Mouse (Mus musculus) MEL (cell line): ENCODE data around the gene Scamp1. TPM values are rescaled to one million over a fixed set of nuclear protein-coding genes. Genes with fewer than 3 reads are reported as not detected.

Source experiments
- DNase-seq: peaks from one replicate; pipeline ENCODE4 v3.0.0; 2011; ENCODE audit warnings: low read depth, low spot score
- H3K27ac ChIP-seq: 2 replicates; pipeline ENCODE4 v1.5.1; 2012; ENCODE audit warnings: low read depth, mild to moderate bottlenecking, control low read depth, low read length, moderate library complexity; ENCODE audit not compliant: control insufficient read depth
- H3K27me3 ChIP-seq, 2 experiments: fragments of 150-350 bp in 1 of 2; sonication (generic) in 1 of 2; 2 replicates each; pipeline ENCODE4 v1.6.1; 2012; ENCODE audit warnings: low read length in 2 of 2, mild to moderate bottlenecking in 2 of 2, improper control_type of control experiment in 1 of 2, moderate library complexity in 1 of 2; ENCODE audit not compliant: insufficient read depth in 2 of 2, control insufficient read depth in 1 of 2
- H3K36me3 ChIP-seq, 2 experiments: 2 replicates each; pipeline ENCODE4 v1.6.1; 2012 to 2014; ENCODE audit warnings: low read length in 2 of 2, improper control_type of control experiment in 1 of 2, inconsistent platforms in 1 of 2, mild to moderate bottlenecking in 1 of 2; ENCODE audit not compliant: insufficient read depth in 2 of 2, control insufficient read depth in 1 of 2
- H3K4me1 ChIP-seq, 2 experiments: fragments of 150-350 bp in 1 of 2; sonication (generic) in 1 of 2; 2 replicates each; pipeline ENCODE4 v1.6.1; 2012; ENCODE audit warnings: low read length in 2 of 2, improper control_type of control experiment in 1 of 2, mild to moderate bottlenecking in 1 of 2; ENCODE audit not compliant: insufficient read depth in 2 of 2, control insufficient read depth in 1 of 2
- H3K4me3 ChIP-seq, 2 experiments: fragments of 150-350 bp in 1 of 2; sonication (generic) in 1 of 2; 2 replicates each; pipeline ENCODE4 v1.5.1; 2012; ENCODE audit warnings: low read depth in 2 of 2, low read length in 2 of 2, mild to moderate bottlenecking in 2 of 2, moderate library complexity in 2 of 2, control low read depth in 1 of 2, improper control_type of control experiment in 1 of 2; ENCODE audit not compliant: control insufficient read depth in 1 of 2, insufficient read depth in 1 of 2
- H3K79me2 ChIP-seq: 2 replicates; pipeline ENCODE4 v1.6.1; 2012; ENCODE audit warnings: mild to moderate bottlenecking, low read length, moderate library complexity; ENCODE audit not compliant: control insufficient read depth, poor library complexity, insufficient read depth
- H3K9ac ChIP-seq: 2 replicates; pipeline ENCODE4 v1.6.1; 2012; ENCODE audit warnings: low read depth, mild to moderate bottlenecking, control low read depth, low read length, moderate library complexity; ENCODE audit not compliant: control insufficient read depth, poor library complexity, severe bottlenecking
- H3K9me3 ChIP-seq: fragments of 150-350 bp; sonication (generic); replicated peaks from 2 replicates; pipeline ENCODE4 v1.6.1; 2012; ENCODE audit warnings: mild to moderate bottlenecking, low read length, improper control_type of control experiment, moderate library complexity; ENCODE audit not compliant: insufficient read depth
- BHLHE40 ChIP-seq: IDR thresholded peaks from 2 replicates; pipeline ENCODE4 v1.6.1; 2012; ENCODE audit warnings: low read depth, mild to moderate bottlenecking, inconsistent platforms, low read length, improper control_type of control experiment, borderline replicate concordance
- CHD2 ChIP-seq: IDR thresholded peaks from 2 replicates; pipeline ENCODE4 v1.6.1; 2011; ENCODE audit warnings: low read length, improper control_type of control experiment
- CTCF ChIP-seq, 3 experiments: IDR thresholded peaks in 2 of 3; conservative IDR thresholded peaks in 1 of 3; 2 replicates each; pipeline ENCODE4 v1.5.1; 2011 to 2012; ENCODE audit warnings: low read length in 3 of 3, low read depth in 2 of 3, mild to moderate bottlenecking in 2 of 3, improper control_type of control experiment in 1 of 3, inconsistent platforms in 1 of 3, mixed read lengths in 1 of 3, moderate library complexity in 1 of 3; ENCODE audit not compliant: control insufficient read depth in 1 of 3, insufficient read depth in 1 of 3, poor library complexity in 1 of 3, severe bottlenecking in 1 of 3
- ETS1 ChIP-seq: IDR thresholded peaks from 2 replicates; pipeline ENCODE4 v1.6.1; 2012; ENCODE audit warnings: low read depth, mild to moderate bottlenecking, inconsistent platforms, low read length, improper control_type of control experiment, moderate library complexity
- GATA1 ChIP-seq: IDR thresholded peaks from 2 replicates; pipeline ENCODE4 v1.6.1; 2011; ENCODE audit warnings: low read depth, low read length, improper control_type of control experiment
- KAT2A ChIP-seq: conservative IDR thresholded peaks from 2 replicates; pipeline ENCODE4 v1.6.1; 2012; ENCODE audit warnings: low read depth, low read length, improper control_type of control experiment, inconsistent platforms
- MAFK ChIP-seq: IDR thresholded peaks from 2 replicates; pipeline ENCODE4 v1.6.1; 2011; ENCODE audit warnings: low read depth, mild to moderate bottlenecking, low read length, improper control_type of control experiment, borderline replicate concordance
- MXI1 ChIP-seq: IDR thresholded peaks from 2 replicates; pipeline ENCODE4 v1.6.1; 2011; ENCODE audit warnings: mild to moderate bottlenecking, low read depth, low read length, improper control_type of control experiment
- NELFE ChIP-seq: IDR thresholded peaks from 2 replicates; pipeline ENCODE4 v1.6.1; 2011; ENCODE audit warnings: low read depth, low read length, improper control_type of control experiment
- POLR2A ChIP-seq, 2 experiments: IDR thresholded peaks; 2 replicates each; pipeline ENCODE4 v1.6.1; 2011 to 2012; ENCODE audit warnings: low read length in 2 of 2, mild to moderate bottlenecking in 2 of 2, control low read depth in 1 of 2, improper control_type of control experiment in 1 of 2, low read depth in 1 of 2, moderate library complexity in 1 of 2; ENCODE audit not compliant: control insufficient read depth in 1 of 2, insufficient read depth in 1 of 2, poor library complexity in 1 of 2
- POLR2AphosphoS2 ChIP-seq: IDR thresholded peaks from 2 replicates; pipeline ENCODE4 v1.6.1; 2011; ENCODE audit warnings: low read length, improper control_type of control experiment
- POLR2AphosphoS5 ChIP-seq: IDR thresholded peaks from 2 replicates; pipeline ENCODE4 v1.6.1; 2012; ENCODE audit warnings: low read depth, borderline replicate concordance, mild to moderate bottlenecking, inconsistent platforms, low read length, moderate library complexity, mixed read lengths
- RAD21 ChIP-seq: IDR thresholded peaks from 2 replicates; pipeline ENCODE4 v1.6.1; 2011; ENCODE audit warnings: mild to moderate bottlenecking, low read depth, low read length, improper control_type of control experiment
- SIN3A ChIP-seq: IDR thresholded peaks from 2 replicates; pipeline ENCODE4 v1.6.1; 2012; ENCODE audit warnings: low read length, improper control_type of control experiment, inconsistent platforms
- TAL1 ChIP-seq: IDR thresholded peaks from 2 replicates; pipeline ENCODE4 v1.6.1; 2012; ENCODE audit warnings: mild to moderate bottlenecking, inconsistent platforms, low read length, moderate library complexity, mixed read lengths
- TBP ChIP-seq: IDR thresholded peaks from 2 replicates; pipeline ENCODE4 v1.8.0; 2011; ENCODE audit warnings: low read depth, low read length, improper control_type of control experiment
- TCF12 ChIP-seq: IDR thresholded peaks from 2 replicates; pipeline ENCODE4 v1.6.1; 2014; ENCODE audit warnings: low read depth, mild to moderate bottlenecking, inconsistent platforms, low read length, improper control_type of control experiment, moderate library complexity
- UBTF ChIP-seq: IDR thresholded peaks from 2 replicates; pipeline ENCODE4 v1.6.1; 2012; ENCODE audit warnings: low read depth, mild to moderate bottlenecking, inconsistent platforms, low read length, improper control_type of control experiment, moderate library complexity, borderline replicate concordance; ENCODE audit not compliant: insufficient read depth
- USF2 ChIP-seq, 2 experiments: IDR thresholded peaks; 2 replicates each; pipeline ENCODE4 v1.6.1; 2011 to 2012; ENCODE audit warnings: improper control_type of control experiment in 2 of 2, low read length in 2 of 2, borderline replicate concordance in 1 of 2, inconsistent platforms in 1 of 2, low read depth in 1 of 2, mild to moderate bottlenecking in 1 of 2; ENCODE audit not compliant: insufficient read depth in 1 of 2
- ZC3H11A ChIP-seq: IDR thresholded peaks from 2 replicates; pipeline ENCODE4 v1.6.1; 2012; ENCODE audit warnings: low read depth, mild to moderate bottlenecking, inconsistent platforms, low read length, improper control_type of control experiment
- polyA plus RNA-seq, 2 experiments: library from polyadenylated mRNA; stranded (reverse) in 1 of 2; unstranded in 1 of 2; fragments of >175 nt in 1 of 2; fragments of >200 nt in 1 of 2; gene quantifications; 2 replicates each; pipeline versions ENCODE4 v1.2.1 to v1.2.4; 2012; ENCODE audit warnings: low replicate concordance in 2 of 2, low read depth in 1 of 2; ENCODE audit not compliant: insufficient read length in 2 of 2, insufficient read depth in 1 of 2, missing spikeins in 1 of 2
- total RNA-seq: library from RNA; depleted of rRNA; stranded (reverse); fragments of 300-350 nt; gene quantifications from 2 replicates; pipeline ENCODE4 v1.2.3, GENCODE M21; 2012

The Scamp1 gene
- total and polyA plus RNA-seq, 3 experiments = 0.03 TPM; not detected in 2

DNA sequence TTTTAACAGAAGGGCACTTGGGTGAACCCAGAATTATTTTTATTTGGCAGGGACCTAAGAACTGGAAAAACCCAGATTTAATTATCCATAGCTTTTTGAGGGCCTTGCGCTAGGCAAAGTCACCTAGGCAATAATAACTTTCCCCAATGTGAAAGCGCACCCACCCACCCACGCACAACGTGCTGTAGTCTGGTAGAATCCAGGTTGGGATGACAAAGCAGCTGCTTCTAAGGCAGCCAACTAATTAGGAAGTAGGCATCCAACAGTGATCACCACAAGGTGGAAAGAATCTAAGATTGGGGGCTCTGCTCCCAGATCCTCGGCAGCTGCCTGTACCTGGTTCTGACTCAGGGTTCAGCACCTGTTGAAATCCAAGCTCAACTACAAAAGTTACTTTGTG, 538 bp upstream of the Scamp1 start:
- Histone ChIP-seq H3K9me3 (no peaks in the 10 kb centered on the region), H3K4me1 (no peaks in the 10 kb centered on the region), H3K36me3 (no peaks in the 10 kb centered on the region), H3K27me3 (0 out of 4 replicates have a peak, but pooled peaks cover 0 to 1% of the 10 kb centered on the region in 2 experiments), H3K79me2 (no peaks in the 10 kb centered on the region), H3K4me3 (no peak overlapping the region), H3K9ac (no peak overlapping the region), H3K27ac (no peak overlapping the region)
- TF ChIP-seq MXI1 = no peak
- TF ChIP-seq TAL1 = no peak
- TF ChIP-seq RAD21 = no peak
- TF ChIP-seq GATA1 = no peak
- no peak for DNase-seq

DNA sequence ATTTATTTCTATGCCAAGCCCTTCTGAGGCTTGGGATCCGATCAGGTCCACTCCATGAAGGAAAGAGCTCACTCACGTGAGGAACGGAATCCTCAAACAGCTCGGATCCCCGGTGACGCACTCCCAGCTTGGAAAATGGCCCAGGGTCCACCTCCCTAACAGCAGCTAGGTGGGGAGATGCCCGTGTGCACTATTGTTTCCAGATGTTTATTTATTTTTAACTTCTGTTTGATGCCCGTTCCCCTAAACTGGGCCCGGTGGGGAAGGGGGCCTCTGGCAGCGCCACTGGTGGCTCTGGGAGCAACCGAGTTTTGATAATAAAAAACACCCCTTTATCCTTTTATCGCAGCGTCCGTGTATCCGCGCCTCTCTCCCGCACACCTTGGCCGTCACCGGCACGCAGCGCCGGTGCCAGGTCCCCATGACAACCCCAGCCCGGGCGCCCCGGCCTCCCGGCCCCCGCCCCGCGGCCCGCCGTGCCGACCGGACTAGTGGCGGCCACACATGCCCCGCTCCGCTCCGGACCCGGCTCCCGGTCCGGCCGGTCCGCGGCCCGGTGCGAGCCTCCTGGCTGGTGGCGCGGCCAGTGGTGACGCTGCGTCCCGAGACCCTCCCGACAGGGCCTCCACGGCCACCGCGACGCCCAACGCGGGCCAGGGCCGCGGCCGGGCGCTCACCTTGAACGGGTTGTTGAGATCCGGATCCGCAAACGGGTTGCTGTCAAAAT, 951 bp downstream of the Scamp1 start:
- H3K79me2 ChIP-seq = no peaks in the 10 kb centered on the region
- H3K27me3 ChIP-seq = no peaks in the 10 kb centered on the region
- no peak for TF ChIP-seq KAT2A
- TF ChIP-seq UBTF = no peak
- no peak for TF ChIP-seq SIN3A
- TF ChIP-seq GATA1 = no peak
- TF ChIP-seq TCF12 = no peak
- TF ChIP-seq ZC3H11A = no peak
- no peak for TF ChIP-seq CTCF (IDR thresholded peaks at IDR 0.05 in 2 of 3, conservative IDR thresholded peaks at IDR 0.05 in 1 of 3; ENCODE audit: control insufficient read depth in 1 of 3, insufficient read depth in 1 of 3, low read depth in 2 of 3, low read length in 3 of 3, poor library complexity in 1 of 3, severe bottlenecking in 1 of 3)
- TF ChIP-seq ETS1 = no peak
- TF ChIP-seq MAFK = no peak
- no peak for TF ChIP-seq CHD2
- no peak for TF ChIP-seq USF2 (IDR thresholded peaks at IDR 0.05; ENCODE audit: borderline replicate concordance in 1 of 2, insufficient read depth in 1 of 2, low read depth in 1 of 2, low read length in 2 of 2)
- no peak for TF ChIP-seq TBP
- TF ChIP-seq POLR2AphosphoS5 = no peak
- TF ChIP-seq BHLHE40 = no peak
- TF ChIP-seq POLR2A (IDR thresholded peaks at IDR 0.05; ENCODE audit: control insufficient read depth in 1 of 2, insufficient read depth in 1 of 2, low read depth in 1 of 2, low read length in 2 of 2, poor library complexity in 1 of 2) = no peak
- no peak for TF ChIP-seq TAL1
- no peak for TF ChIP-seq NELFE
- no peak for TF ChIP-seq POLR2AphosphoS2
- no peaks in the 10 kb centered on the region for H3K4me1 ChIP-seq
- no peak overlapping the region for H3K27ac ChIP-seq
- DNase-seq = no peak
- H3K9me3 ChIP-seq = no peaks in the 10 kb centered on the region
- no peak overlapping the region for H3K9ac ChIP-seq
- H3K4me3 ChIP-seq = no peak overlapping the region
- H3K36me3 ChIP-seq = no peaks in the 10 kb centered on the region
